Mouse (Mus musculus) heart, adult 2 months (tissue): ENCODE results near the gene Dscaml1. TPM values are rescaled to one million over a fixed set of nuclear protein-coding genes. Genes with fewer than 3 reads are reported as not detected.

Experiments
- DNase-seq, 2 experiments: peaks; one replicate each; pipeline ENCODE4 v3.0.0; 2021
- H3K27ac ChIP-seq: fragments of 200-600 bp; 2 replicates; pipeline ENCODE4 v1.8.1; 2022
- H3K27me3 ChIP-seq: fragments of 200-500 bp; 2 replicates; pipeline ENCODE4 v1.6.1; 2012; ENCODE audit warnings: mild to moderate bottlenecking, low read length, inconsistent platforms, mixed read lengths; ENCODE audit not compliant: control insufficient read depth, insufficient read depth
- H3K36me3 ChIP-seq: fragments of 200-500 bp; 2 replicates; pipeline ENCODE4 v1.6.1; 2012; ENCODE audit warnings: low read length, inconsistent platforms; ENCODE audit not compliant: control insufficient read depth, insufficient read depth
- H3K4me1 ChIP-seq: fragments of 200-500 bp; 2 replicates; pipeline ENCODE4 v1.6.1; 2011; ENCODE audit warnings: low read length; ENCODE audit not compliant: control insufficient read depth, insufficient read depth
- H3K4me3 ChIP-seq: fragments of 200-600 bp; 2 replicates; pipeline ENCODE4 v1.8.1; 2022
- H3K79me2 ChIP-seq: fragments of 200-500 bp; replicated peaks from 2 replicates; pipeline ENCODE4 v1.6.1; 2012; ENCODE audit warnings: mild to moderate bottlenecking, inconsistent platforms, low read length, moderate library complexity, mixed read lengths; ENCODE audit not compliant: control insufficient read depth, insufficient read depth
- H3K9ac ChIP-seq: fragments of 200-500 bp; 2 replicates; pipeline ENCODE4 v1.6.1; 2012; ENCODE audit warnings: low read depth, mild to moderate bottlenecking, control low read depth, inconsistent platforms, low read length, mixed read lengths
- CTCF ChIP-seq: fragments of 200-600 bp; IDR thresholded peaks from 2 replicates; pipeline ENCODE4 v1.8.1; 2022; ENCODE audit warnings: antibody characterized with exemption, mild to moderate bottlenecking, moderate library complexity
- EP300 ChIP-seq: fragments of 200-500 bp; IDR thresholded peaks from 2 replicates; pipeline ENCODE4 v1.6.1; 2011; ENCODE audit warnings: low read depth, low read length, control low read depth; ENCODE audit not compliant: insufficient read depth
- POLR2A ChIP-seq: fragments of 200-500 bp; IDR thresholded peaks from 2 replicates; pipeline ENCODE4 v1.6.1; 2011; ENCODE audit warnings: mild to moderate bottlenecking, low read depth, low read length, control low read depth; ENCODE audit not compliant: insufficient read depth
- WGBS: fragments of 180-500 bp; shearing (Covaris S2); methylation state at CpG from one replicate; pipeline ENCODE4 v1.1.7; 2018; 5-methylcytosine and 5-hydroxymethylcytosine counted together
- intact Hi-C: fragments of 180-260 bp; cut with DNase I; formaldehyde crosslinking; loops from one replicate; pipeline ENCODE4 v1.15.1; 2025
- polyA plus RNA-seq: library from polyadenylated mRNA; depleted of rRNA; stranded (reverse); fragments of >200 nt; gene quantifications from 2 replicates; pipeline ENCODE4 v1.2.3, GENCODE M21; 2012
- total RNA-seq, 2 experiments: library from RNA; stranded (reverse); gene quantifications; 2 replicates each; pipeline ENCODE4 v1.2.3; 2021

Dscaml1 gene
- total and polyA plus RNA-seq, 3 experiments, result 0.14 TPM; not detected in 2

- Histone ChIP-seq H3K36me3 (no peaks in the 10 kb centered on the region), H3K79me2 (no peaks in the 10 kb centered on the region), H3K27me3 (no peaks in the 10 kb centered on the region), H3K9ac (no peak overlapping the region), H3K27ac (peak overlapping the region; percentile 5; the same call in 1 of the 2 replicates), H3K4me3 (no peak overlapping the region), H3K4me1 (no peaks in the 10 kb centered on the region)
- peak; percentile 79 to 82 for DNase-seq
- TF ChIP-seq CTCF (peak; percentile 84), EP300 (no peak), POLR2A (0 out of 2 replicates have a peak, but pooled peaks have one; percentile 21)
- 33% methylated on average over 33 of the region's 33 CpGs for WGBS
- intact Hi-C loops, result loop anchor here (1.0 kb wide), 1 partner anchor 109 kb away; no protein-coding TSS in a partner anchor
Measured at GRCm38 (mm10) chr9:45407706-45408675, 18.4 kb upstream of the Dscaml1 start.

- no peaks in the 10 kb centered on the region for H3K27me3 ChIP-seq
- no peak overlapping the region for H3K4me3 ChIP-seq
- intact Hi-C loops, result no loop called here
- no peaks in the 10 kb centered on the region for H3K79me2 ChIP-seq
- no peak for DNase-seq
- no peak overlapping the region for H3K9ac ChIP-seq
- H3K27ac ChIP-seq, result no peak overlapping the region
- WGBS, result 69% methylated on average over 5 of the region's 5 CpGs
- TF ChIP-seq EP300 (no peak), POLR2A (no peak), CTCF (no peak)
- no peaks in the 10 kb centered on the region for H3K36me3 ChIP-seq
- H3K4me1 ChIP-seq, result no peaks in the 10 kb centered on the region
Measured at GRCm38 (mm10) chr9:45410193-45410592, 16.2 kb upstream of the Dscaml1 start.

GRCm38 (mm10) chr9:45410614-45411013 lies 15.8 kb upstream of the Dscaml1 start:
- no peak for DNase-seq
- H3K4me3 ChIP-seq, result no peak overlapping the region
- intact Hi-C loops, result no loop called here

GRCm38 (mm10) chr9:45411111-45411510 lies 15.3 kb upstream of the Dscaml1 start:
- H3K27ac ChIP-seq, result no peak overlapping the region
- WGBS, result 81% methylated on average over 3 of the region's 3 CpGs
- DNase-seq, result no peak
- H3K36me3 ChIP-seq, result no peaks in the 10 kb centered on the region
- H3K9ac ChIP-seq, result no peak overlapping the region
- no peaks in the 10 kb centered on the region for H3K27me3 ChIP-seq
- H3K4me1 ChIP-seq, result no peaks in the 10 kb centered on the region
- TF ChIP-seq CTCF (no peak), EP300 (no peak), POLR2A (no peak)
- intact Hi-C loops, result no loop called here
- no peak overlapping the region for H3K4me3 ChIP-seq
- H3K79me2 ChIP-seq, result no peaks in the 10 kb centered on the region

More at GRCm38 (mm10) chr9:45410614-45411013, 15.8 kb upstream of the Dscaml1 start:
- Histone ChIP-seq H3K9ac (no peak overlapping the region), H3K27ac (no peak overlapping the region), H3K27me3 (no peaks in the 10 kb centered on the region), H3K79me2 (no peaks in the 10 kb centered on the region), H3K4me1 (no peaks in the 10 kb centered on the region), H3K36me3 (no peaks in the 10 kb centered on the region)
- no peak for TF ChIP-seq POLR2A
- no peak for TF ChIP-seq CTCF
- TF ChIP-seq EP300, result no peak
- WGBS, result 90% methylated on average over 2 of the region's 2 CpGs

GRCm38 (mm10) chr9:45411803-45412202 lies 14.6 kb upstream of the Dscaml1 start:
- H3K27ac ChIP-seq, result no peak overlapping the region
- WGBS, result 17% methylated on average over 7 of the region's 7 CpGs
- no peaks in the 10 kb centered on the region for H3K79me2 ChIP-seq
- H3K36me3 ChIP-seq, result no peaks in the 10 kb centered on the region
- no peak overlapping the region for H3K4me3 ChIP-seq
- DNase-seq, result no peak
- H3K9ac ChIP-seq, result no peak overlapping the region
- no peaks in the 10 kb centered on the region for H3K4me1 ChIP-seq
- TF ChIP-seq EP300, result no peak
- no peak for TF ChIP-seq POLR2A
- peak; percentile 66 for TF ChIP-seq CTCF
- intact Hi-C loops, result no loop called here
- H3K27me3 ChIP-seq, result no peaks in the 10 kb centered on the region

- intact Hi-C loops, result no loop called here
- Histone ChIP-seq H3K36me3 (no peaks in the 10 kb centered on the region), H3K27me3 (no peaks in the 10 kb centered on the region), H3K4me1 (no peaks in the 10 kb centered on the region; the same call in 1 of the 2 replicates), H3K27ac (no peak overlapping the region), H3K79me2 (no peaks in the 10 kb centered on the region), H3K9ac (no peak overlapping the region), H3K4me3 (no peak overlapping the region)
- 4% methylated on average over 10 of the region's 10 CpGs for WGBS
- TF ChIP-seq CTCF, result peak; percentile 85
- TF ChIP-seq POLR2A, result no peak
- peak; percentile 76 to 91 for DNase-seq
Measured at GRCm38 (mm10) chr9:45412287-45412686, 14.1 kb upstream of the Dscaml1 start.
